Mouse (Mus musculus) megakaryocyte progenitor cell, adult 5-6 weeks (primary cell): ENCODE measurements around the gene Znrf2. TPM values are rescaled to one million over a fixed set of nuclear protein-coding genes. Genes with fewer than 3 reads are reported as not detected.
"Not testable (repeated sequence)": the region's sequence is repeated elsewhere in the genome, so short reads cannot be mapped to it uniquely, and the experiment has no call there.

Experiments used
- ATAC-seq: replicated peaks from 2 replicates; pipeline ENCODE4 v1.8.0; 2016; ENCODE audit warnings: mild to moderate bottlenecking, moderate TSS enrichment, inconsistent platforms; ENCODE audit not compliant: poor library complexity
- total RNA-seq, 2 experiments: library from RNA; stranded (forward) in 1 of 2; stranded (reverse) in 1 of 2; fragments of 157-497, 149-512 nt in 1 of 2; fragments of 200-1000 nt in 1 of 2; gene quantifications; 2 replicates each; pipeline versions ENCODE4 v1.2.3 to v1.2.4; 2015 to 2017

Znrf2 gene
- total RNA-seq, 2 experiments from 2014 or later = 61.4 to 71.1 TPM

DNA sequence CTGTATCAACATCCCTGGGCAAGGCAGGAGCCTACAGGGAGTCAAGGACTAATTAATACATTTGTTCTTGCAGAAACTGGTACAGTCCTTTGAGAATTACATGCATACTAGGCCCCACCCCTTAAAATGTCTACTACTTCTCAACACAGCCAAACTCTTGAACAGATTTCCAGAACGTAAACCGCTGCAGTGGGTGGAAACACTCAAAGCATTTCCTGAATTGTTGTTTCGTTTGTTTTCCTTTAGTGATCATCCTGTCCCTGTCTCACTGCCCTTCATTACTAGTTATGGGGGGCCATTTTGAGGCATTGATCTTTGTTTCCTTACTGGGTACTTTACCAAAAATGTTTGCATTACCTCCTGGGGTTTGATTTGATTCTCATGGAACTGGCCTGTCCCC is 31.8 kb downstream of the Znrf2 start:
- no peak for ATAC-seq

DNA sequence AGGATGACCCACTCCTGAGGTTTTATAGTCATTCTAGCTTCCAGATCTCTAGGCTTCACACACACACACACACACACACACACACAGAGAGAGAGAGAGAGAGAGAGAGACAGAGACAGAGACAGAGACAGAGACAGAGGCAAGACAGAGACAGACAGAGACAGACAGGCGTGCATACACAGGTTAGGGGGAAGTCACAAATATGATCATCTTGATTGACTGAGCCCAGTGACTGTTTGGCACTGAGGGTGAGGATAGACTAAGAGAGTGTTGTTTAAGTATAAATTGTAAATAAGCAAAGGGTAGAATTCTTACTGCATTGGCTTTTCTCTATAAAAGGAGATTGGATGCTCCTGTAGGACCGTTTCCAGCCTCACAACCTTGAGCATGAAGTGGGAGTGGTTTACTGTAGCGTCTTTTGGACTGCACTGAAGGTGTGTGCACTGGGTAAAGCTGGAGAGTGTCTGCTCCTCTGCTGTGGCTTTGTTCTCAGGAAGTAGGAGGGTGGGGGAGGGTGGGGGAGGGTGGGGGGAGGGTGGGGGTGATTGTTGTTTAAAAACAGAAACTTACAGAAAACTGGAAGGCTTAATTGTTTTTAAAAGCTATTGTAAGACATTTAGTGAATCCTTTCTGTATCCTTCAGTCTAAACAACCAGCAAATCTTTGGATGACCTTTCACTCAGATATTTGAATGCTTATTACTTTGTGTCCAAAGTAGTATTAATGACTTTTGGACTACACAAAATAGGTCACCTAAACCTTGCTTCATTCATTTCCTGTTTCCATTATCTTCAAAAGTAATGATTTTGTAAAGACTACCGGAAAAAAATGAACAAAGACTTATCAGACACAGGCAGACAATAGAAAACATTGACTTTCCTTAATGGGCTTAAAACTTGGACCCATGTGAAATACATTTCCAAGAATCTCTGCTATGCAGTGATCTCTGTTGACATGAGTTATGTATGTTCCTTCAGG is 32.8 kb downstream of the Znrf2 start:
- peak; percentile 52; the same call in 1 of the 2 replicates for ATAC-seq

DNA sequence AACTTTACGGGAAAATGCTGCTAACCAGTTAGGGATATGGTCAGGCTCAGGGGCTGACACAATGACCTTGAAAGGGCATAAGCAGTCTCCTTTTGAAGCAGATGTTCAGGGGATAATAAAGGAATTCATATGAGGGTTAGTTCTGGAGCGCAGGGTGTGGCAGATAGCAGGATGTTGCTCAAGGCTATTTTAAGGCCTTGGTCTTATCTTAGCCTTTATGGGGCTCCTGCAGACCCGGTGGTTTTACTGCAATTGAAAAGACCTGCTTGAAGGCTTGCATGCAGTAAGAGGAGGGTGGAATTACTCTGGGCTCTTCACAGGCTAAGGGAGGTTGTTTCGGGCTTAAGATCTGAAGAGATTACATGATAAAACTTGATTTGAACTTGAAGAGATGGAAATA is 35.1 kb downstream of the Znrf2 start:
- peak; percentile 79 for ATAC-seq

DNA sequence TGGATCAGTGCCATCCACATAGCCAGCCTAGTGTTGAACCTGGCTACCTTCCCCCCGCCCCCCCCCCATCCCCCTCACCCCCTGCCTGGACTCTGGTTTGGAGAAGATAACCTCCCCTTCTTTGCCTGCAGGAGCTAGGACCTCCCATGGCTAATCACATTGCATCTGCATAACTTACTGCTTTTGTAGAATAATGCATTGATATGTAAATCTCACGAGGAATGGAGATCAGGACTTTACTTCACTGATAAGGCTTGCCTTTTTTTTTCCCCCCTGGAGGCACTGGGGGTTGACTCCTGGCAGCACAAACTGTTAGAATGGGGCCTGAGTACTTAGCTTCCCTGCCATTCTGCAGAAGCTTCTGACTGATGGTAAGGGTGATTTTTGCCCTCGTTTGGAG is 36.0 kb downstream of the Znrf2 start:
- no peak for ATAC-seq

DNA sequence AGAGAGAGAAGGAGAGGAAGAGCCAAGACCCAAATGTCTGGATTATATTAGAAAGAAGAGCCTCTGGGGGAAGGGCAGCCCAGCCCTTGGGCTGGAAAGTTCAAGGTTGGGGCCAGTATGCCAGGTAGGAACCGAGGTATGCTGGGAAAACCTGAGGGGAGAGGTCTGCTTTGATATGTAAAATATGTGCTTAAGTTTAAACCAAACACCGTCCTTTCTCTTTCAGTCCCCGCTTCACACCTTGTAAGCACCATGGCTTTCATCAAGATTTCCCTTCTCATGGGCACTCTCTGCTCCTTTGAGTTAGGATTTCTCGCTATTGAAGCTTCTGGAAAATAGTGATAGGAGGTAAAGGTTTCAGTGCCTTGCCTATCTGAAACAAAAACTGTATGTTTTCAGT is 38.1 kb downstream of the Znrf2 start:
- ATAC-seq = no peak

DNA sequence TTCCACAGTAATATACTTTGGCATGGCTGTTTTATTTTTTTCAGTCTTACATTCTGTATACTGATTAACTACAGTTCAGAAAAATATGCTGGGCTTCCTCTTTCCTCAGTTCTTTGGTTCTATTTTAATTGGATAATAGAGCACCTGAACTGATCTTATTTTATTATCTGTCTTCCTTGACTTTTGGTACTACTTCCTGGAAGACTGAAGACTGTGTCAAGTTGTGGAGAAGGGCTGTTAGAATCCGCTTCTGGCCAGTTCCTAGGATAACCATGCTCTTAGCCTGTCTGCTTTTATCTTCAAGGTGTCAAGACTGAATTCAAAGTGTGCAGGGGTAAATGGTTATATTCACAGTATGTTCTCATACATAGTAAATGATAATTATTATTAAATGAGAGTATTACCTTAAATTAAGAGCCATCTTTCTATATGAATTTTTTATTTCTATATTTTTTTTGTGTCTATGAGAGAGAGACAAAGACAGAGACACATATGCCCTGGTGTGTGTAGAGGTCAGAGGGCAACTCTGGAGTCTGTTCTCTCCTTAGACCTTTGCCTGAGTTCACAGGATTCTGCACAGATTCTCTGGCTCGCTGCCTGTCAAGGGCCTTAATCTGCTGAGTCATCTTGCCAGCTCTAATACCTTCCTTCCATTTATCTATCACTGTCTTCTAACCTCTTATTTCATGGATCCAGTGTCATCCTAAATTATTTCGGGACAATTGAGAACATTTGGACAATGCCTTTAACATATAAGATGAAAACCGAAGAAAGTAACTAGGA is 39.3 kb downstream of the Znrf2 start:
- no peak for ATAC-seq

DNA sequence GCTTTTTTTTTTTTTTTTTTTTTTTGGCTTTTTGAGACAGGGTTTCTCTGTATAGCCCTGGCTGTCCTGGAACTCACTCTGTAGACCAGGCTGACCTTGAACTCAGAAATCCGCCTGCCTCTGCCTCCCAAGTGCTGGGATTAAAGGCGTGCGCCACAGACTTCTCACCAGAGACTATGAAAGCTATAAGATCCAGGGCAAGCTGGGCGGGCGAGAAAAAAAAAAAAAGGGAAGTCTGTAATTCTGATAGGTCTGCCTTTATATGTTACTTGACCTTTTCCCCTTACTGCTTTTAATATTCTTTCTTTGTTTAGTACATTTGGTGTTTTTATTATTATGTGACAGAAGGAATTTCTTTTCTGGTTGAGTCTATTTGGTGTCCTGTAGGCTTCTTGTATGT is 42.4 kb downstream of the Znrf2 start:
- ATAC-seq = not testable (repeated sequence)

DNA sequence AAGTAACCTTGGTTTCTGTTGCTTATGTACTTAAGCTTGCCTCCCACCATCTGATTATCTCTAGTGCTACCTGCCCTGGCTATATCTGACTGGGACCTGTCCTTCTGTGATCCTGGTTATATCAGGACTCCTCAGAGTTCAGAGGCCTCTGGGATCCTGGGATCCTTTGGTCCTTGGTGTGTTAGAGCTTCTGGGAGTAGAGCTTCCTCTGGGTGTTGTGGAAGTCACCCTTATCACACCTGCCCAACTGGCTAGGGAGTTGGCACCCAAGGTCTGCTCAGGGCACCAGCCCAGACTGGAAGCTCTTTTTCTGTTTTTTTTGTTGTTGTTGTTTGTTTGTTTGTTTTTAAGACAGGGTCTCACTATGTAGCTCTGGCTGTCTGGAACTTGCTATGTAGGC is 43.5 kb downstream of the Znrf2 start:
- peak; percentile 54 for ATAC-seq

DNA sequence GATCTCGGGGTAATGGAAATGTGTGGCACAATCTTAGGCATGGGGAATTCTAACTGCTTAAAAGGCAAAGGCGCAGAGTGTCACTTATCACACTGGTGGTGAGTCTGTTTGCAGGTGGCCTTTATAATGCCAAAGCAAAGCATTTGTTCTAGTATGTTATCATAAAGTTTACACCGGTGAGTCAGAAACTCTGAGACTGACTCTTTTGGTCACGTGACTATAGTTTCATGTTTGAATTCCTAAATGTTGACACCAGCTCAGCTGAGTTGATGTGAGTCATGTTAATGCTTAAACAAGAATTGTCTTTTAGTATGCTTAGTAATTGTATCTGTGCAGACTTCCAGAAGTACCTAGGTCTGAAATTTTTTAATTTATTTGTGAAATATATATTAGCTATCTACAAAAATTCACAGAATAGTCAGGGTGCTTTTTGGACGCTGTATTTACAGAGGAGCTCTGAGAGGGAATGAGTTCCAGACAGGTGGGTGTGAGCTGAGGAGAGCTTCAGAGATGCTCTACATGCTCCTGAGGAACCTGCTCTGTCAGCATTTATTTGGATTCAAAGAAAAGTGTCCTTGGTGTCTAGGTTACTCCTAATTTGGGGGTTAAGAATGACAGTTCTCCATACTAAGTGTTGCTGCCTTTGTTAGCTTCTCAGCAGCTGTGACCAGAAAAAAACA is 50.2 kb downstream of the Znrf2 start:
- no peak for ATAC-seq

DNA sequence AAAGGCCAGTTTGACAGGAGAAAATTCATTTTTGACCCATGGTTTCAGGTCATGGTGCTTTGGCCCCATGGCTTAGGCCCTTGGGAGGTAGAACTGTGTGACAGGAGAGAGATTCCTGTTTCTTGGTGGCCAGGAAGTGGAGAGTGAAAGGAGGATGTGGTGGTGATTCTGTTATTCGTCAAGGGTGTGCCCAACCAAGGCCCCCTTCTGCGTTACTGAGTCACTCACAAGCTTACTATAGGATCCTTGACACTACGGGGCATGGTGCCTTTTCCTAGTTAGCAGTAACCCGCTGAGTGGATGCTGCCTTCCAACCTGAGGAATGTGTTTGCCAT is 50.7 kb downstream of the Znrf2 start:
- peak; percentile 97 for ATAC-seq

DNA sequence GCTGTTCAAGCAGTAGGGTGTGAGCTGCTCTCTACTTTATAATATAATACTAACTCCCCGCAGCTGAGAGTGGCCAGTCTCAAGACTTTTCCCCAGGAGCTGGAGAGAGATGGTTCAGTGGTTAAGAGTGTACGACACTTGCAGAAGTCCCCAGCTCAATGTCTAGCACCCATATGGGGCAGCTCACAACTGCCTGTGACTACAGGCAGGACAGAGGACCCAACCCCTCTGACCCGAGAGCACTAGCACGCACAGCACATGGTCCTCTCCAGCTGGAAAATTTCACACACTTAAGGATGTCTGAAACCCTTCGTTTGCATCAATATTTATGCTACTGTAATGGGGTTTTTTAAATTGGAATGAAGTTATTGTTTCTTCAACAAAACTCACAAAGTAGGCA is 56.3 kb downstream of the Znrf2 start:
- ATAC-seq = no peak

DNA sequence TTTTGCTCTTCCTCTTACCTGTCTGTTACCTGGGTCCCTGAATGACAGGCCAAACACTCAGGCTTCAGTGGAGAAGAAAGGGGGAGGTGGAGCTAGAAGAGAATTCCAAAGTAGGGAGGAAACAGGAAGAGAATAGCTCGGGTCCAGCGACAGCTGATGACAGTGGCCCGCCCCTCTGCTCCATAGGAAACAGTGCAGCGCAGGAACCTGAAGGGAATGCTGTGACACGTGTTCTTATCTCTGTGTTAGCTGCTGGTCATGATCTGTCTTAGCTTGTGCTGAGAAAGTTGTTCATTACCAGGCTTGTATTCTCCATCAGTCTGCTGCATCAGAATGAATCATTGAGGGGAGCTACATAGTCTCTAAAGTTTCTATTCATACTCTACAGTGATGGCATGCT is 60.1 kb downstream of the Znrf2 start:
- ATAC-seq = peak; percentile 29; the same call in 1 of the 2 replicates

DNA sequence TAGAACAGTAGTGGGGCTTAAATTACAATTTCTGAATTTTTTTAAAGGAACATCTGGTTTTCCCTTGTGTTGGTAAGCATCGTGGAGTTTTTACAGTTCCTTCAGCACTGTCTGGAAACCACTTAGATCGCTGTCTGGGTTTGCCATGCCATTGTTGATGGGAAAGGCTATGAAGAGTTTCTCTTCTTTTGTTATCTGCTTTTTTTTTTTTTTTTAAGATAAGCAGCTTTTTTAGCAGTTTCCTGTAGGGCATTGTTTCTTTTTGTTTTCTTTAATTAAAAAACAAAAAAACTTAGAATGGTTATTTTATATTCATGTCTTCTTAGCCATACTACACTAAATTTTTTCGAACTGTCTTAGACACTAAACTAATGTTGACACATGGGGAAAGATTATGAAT is 60.9 kb downstream of the Znrf2 start:
- ATAC-seq = no peak

DNA sequence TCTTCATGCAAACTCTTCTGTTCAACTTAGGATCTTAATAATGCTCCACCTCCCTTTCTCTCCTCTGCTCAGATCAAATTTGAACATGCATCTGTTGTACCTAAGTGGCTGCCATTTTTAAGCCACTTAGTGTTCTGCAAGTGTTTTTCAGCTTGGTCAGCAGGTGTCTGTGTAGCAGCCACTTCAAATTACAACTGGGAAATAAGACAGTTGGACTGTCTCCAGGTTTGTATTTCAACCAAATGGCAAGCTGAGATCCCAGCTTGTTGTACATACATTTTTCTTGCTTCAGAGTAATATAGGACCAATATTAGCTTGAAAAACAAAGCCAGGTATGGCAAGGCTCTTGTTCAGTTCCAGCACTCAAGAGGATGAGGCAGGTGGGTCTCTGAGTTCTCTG is 61.8 kb downstream of the Znrf2 start:
- no peak for ATAC-seq

DNA sequence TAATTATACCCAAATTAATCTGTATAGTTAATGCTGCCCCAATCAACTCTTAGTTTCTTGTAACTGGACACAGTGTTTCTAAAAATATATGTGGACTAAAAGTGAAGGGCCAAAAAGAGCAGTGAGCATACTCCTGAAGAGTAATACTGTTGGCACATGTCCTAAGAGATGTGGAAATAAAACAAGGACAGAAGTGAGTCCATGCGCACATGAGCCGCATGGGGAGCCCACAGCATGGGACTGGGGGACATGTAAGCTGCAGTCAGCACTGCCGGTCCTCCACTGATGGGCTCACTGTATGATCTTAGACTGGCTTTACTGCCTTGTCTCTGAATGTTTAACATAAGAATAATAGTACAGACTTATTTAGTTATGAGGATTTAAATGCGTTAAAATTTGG is 63.4 kb downstream of the Znrf2 start:
- ATAC-seq = no peak

DNA sequence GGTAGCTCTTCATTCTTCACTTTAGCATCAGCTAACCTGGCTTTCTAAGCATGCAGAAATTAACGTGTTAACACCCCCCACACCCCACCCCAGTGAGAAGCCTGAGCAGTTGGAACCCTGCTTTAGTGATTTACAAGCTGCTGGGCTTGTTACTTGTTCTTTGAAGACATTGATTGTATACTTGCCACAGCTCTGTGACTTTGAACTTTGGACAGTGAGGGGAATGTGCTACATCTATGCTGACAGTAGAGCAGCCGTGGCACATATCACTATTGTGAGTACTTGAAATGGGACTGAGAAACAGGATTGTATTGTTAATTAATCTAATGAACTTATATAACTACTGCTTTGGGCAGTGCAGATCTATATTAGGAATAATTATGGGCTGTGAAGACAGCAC is 66.7 kb downstream of the Znrf2 start:
- ATAC-seq = no peak

DNA sequence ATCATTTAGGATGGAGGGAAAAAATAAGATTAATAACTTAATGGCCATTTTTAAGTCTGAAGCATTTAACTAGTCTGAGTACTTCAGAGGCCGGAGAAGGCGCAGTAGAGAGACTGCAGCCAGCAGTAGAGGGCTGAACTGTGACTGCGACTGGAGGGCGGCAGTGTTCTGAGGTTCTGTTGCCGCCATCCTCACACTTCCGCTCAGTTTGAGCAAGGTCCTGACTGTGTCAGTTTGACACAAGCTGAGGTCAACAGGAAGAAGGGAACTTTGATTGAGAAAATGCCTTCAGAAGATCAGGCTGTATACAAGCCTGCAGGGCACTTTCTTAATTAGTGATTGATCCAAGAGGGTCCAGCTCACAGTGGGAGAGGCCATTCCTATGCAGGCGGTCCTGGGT is 69.5 kb downstream of the Znrf2 start:
- ATAC-seq = no peak

DNA sequence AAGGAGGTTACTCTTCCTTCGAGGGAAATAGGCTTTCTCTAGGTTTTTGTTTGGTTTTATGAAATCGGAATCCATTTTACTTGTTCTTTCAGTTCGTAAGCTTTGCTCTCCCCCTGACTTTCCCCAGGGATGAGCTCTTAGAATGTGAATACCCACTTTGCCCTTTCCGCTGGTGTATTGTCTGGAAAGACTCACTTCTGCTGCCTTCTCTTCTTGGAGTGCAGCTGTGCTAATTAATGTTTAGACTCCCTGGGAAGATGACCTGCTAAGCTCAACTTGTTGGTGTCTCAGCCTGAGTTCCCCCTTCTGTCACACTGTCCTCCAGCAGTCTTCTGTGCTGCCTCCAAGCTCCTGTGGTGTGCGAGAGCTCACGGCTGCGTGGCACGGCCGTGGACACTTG is 73.5 kb downstream of the Znrf2 start:
- ATAC-seq = no peak

DNA sequence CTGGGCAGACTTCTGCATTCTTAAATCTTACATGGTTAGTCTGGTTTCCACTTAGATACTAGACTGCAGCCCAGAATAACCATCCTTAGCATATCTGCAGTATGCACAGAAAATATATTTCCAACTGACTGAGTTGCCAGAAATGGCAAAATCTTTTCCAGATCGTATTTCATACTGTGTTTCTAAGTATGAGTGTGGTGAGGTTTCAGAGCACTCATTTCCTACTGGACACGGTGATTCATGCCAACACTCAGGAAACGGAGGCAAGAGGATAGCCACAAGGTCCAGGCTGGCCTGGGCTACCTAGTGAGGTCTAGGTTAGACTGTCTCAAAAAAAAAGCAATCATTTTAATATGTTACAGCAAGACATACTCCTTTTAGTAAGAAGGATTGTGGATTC is 74.7 kb downstream of the Znrf2 start:
- ATAC-seq = no peak

DNA sequence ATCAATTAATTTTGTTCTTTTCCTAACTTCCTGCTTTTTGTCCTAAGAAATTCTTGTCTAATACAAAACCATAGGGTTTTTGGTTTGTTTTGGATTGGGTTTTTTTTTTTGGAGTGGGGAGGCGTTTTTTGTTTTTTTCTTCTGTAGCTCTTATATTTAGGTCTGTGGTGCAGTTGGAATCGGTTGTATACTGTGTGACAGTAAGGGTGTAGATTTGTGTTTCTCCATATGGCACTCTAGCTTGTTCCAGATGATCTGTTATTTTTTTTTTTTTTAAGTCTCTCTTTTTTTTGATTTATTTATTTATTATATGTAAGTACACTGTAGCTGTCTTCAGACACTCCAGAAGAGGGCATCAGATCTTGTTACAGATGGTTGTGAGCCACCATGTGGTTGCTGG is 83.5 kb downstream of the Znrf2 start:
- ATAC-seq = no peak

DNA sequence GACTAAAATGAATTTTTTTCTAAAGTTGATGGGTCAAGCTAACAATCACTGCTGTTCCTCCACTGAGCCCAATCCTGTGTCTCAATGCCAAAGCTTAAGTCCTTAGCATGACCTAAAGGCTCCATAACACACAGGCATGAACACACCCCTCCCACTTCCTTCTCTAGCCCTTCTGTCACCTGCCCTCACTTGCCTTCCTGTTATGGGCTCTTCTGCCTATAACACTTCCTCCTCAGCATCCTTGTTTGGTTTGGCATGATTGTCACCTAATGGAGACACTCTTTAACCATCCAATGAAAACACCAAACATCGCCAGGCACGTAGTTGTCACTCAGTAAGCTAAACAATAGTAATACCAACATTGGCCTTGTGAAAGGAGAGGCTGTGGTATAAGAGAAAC is 85.8 kb downstream of the Znrf2 start:
- no peak for ATAC-seq
